Mouse (Mus musculus): ENCODE results near the gene Dpf3. TPM values are rescaled to one million over a fixed set of nuclear protein-coding genes. Genes with fewer than 3 reads are reported as not detected.

The Dpf3 gene
- polyA plus RNA-seq, 1 experiment from 2014 or later = 5.9 TPM

GRCm38 (mm10) chr12:83209461-83209860 lies 278.1 kb downstream of the Dpf3 start:
- Histone ChIP-seq H3K9ac (ENCODE audit: low read depth, low read length) (no peak overlapping the region), H3K27ac (ENCODE audit: low read depth, low read length) (no peak overlapping the region), H3K4me1 (replicated peaks; ENCODE audit: control insufficient read depth, insufficient read depth, low read length) (no peaks in the 10 kb centered on the region), H3K4me2 (replicated peaks; ENCODE audit: low read depth) (no peak overlapping the region), H3K36me3 (ENCODE audit: control insufficient read depth, insufficient read depth) (no peaks in the 10 kb centered on the region), H3K27me3 (replicated peaks; ENCODE audit: control insufficient read depth, insufficient read depth, low read length) (no peaks in the 10 kb centered on the region), H3K4me3 (ENCODE audit: low read depth, low read length) (no peak overlapping the region), H3K9me3 (ENCODE audit: control insufficient read depth) (no peaks in the 10 kb centered on the region)
- TF ChIP-seq CTCF (IDR thresholded peaks at IDR 0.05; ENCODE audit: low read depth) = no peak
- no peak for ATAC-seq
- WGBS = 21% methylated on average over 6 of the region's 6 CpGs

- Histone ChIP-seq H3K27ac (ENCODE audit: low read depth, low read length) (no peak overlapping the region), H3K9me3 (ENCODE audit: control insufficient read depth) (no peaks in the 10 kb centered on the region), H3K27me3 (replicated peaks; ENCODE audit: control insufficient read depth, insufficient read depth, low read length) (no peaks in the 10 kb centered on the region), H3K9ac (ENCODE audit: low read depth, low read length) (no peak overlapping the region), H3K4me1 (replicated peaks; ENCODE audit: control insufficient read depth, insufficient read depth, low read length) (no peaks in the 10 kb centered on the region), H3K36me3 (ENCODE audit: control insufficient read depth, insufficient read depth) (no peaks in the 10 kb centered on the region), H3K4me2 (replicated peaks; ENCODE audit: low read depth) (no peak overlapping the region), H3K4me3 (ENCODE audit: low read depth, low read length) (no peak overlapping the region)
- no peak for TF ChIP-seq CTCF (IDR thresholded peaks at IDR 0.05; ENCODE audit: low read depth)
- 68% methylated on average over 6 of the region's 6 CpGs for WGBS
- no peak for ATAC-seq
Measured at GRCm38 (mm10) chr12:83208841-83209240, 278.7 kb downstream of the Dpf3 start.

GRCm38 (mm10) chr12:83208011-83208410 lies 279.5 kb downstream of the Dpf3 start:
- Histone ChIP-seq H3K4me1 (replicated peaks; ENCODE audit: control insufficient read depth, insufficient read depth, low read length) (no peaks in the 10 kb centered on the region), H3K27me3 (replicated peaks; ENCODE audit: control insufficient read depth, insufficient read depth, low read length) (no peaks in the 10 kb centered on the region), H3K9me3 (ENCODE audit: control insufficient read depth) (no peaks in the 10 kb centered on the region), H3K9ac (ENCODE audit: low read depth, low read length) (no peak overlapping the region), H3K27ac (ENCODE audit: low read depth, low read length) (no peak overlapping the region), H3K4me2 (replicated peaks; ENCODE audit: low read depth) (no peak overlapping the region), H3K4me3 (ENCODE audit: low read depth, low read length) (no peak overlapping the region), H3K36me3 (ENCODE audit: control insufficient read depth, insufficient read depth) (no peaks in the 10 kb centered on the region)
- 65% methylated on average over 8 of the region's 8 CpGs for WGBS
- ATAC-seq = no peak
- no peak for TF ChIP-seq CTCF (IDR thresholded peaks at IDR 0.05; ENCODE audit: low read depth)

GRCm38 (mm10) chr12:83207481-83207880 lies 280.0 kb downstream of the Dpf3 start:
- no peaks in the 10 kb centered on the region for H3K9me3 ChIP-seq (ENCODE audit: control insufficient read depth)
- H3K4me3 ChIP-seq (ENCODE audit: low read depth, low read length) = no peak overlapping the region
- no peak overlapping the region for H3K9ac ChIP-seq (ENCODE audit: low read depth, low read length)
- H3K4me2 ChIP-seq (replicated peaks; ENCODE audit: low read depth) = no peak overlapping the region
- H3K27ac ChIP-seq (ENCODE audit: low read depth, low read length) = no peak overlapping the region
- H3K36me3 ChIP-seq (ENCODE audit: control insufficient read depth, insufficient read depth) = no peaks in the 10 kb centered on the region
- no peaks in the 10 kb centered on the region for H3K4me1 ChIP-seq (replicated peaks; ENCODE audit: control insufficient read depth, insufficient read depth, low read length)
- no peak for ATAC-seq
- no peak for TF ChIP-seq CTCF (IDR thresholded peaks at IDR 0.05; ENCODE audit: low read depth)
- 72% methylated on average over 5 of the region's 5 CpGs for WGBS
- H3K27me3 ChIP-seq (replicated peaks; ENCODE audit: control insufficient read depth, insufficient read depth, low read length) = no peaks in the 10 kb centered on the region

GRCm38 (mm10) chr12:83206866-83207265 lies 280.6 kb downstream of the Dpf3 start:
- Histone ChIP-seq H3K4me1 (replicated peaks; ENCODE audit: control insufficient read depth, insufficient read depth, low read length) (no peaks in the 10 kb centered on the region), H3K9me3 (ENCODE audit: control insufficient read depth) (no peaks in the 10 kb centered on the region), H3K9ac (ENCODE audit: low read depth, low read length) (no peak overlapping the region), H3K36me3 (ENCODE audit: control insufficient read depth, insufficient read depth) (no peaks in the 10 kb centered on the region), H3K4me2 (replicated peaks; ENCODE audit: low read depth) (no peak overlapping the region), H3K27me3 (replicated peaks; ENCODE audit: control insufficient read depth, insufficient read depth, low read length) (no peaks in the 10 kb centered on the region), H3K4me3 (ENCODE audit: low read depth, low read length) (no peak overlapping the region), H3K27ac (ENCODE audit: low read depth, low read length) (no peak overlapping the region)
- TF ChIP-seq CTCF (IDR thresholded peaks at IDR 0.05; ENCODE audit: low read depth) = no peak
- 70% methylated on average over 6 of the region's 6 CpGs for WGBS
- ATAC-seq = no peak

GRCm38 (mm10) chr12:83204361-83204760 lies 283.2 kb downstream of the Dpf3 start:
- ATAC-seq = no peak
- Histone ChIP-seq H3K4me2 (replicated peaks; ENCODE audit: low read depth) (no peak overlapping the region), H3K36me3 (ENCODE audit: control insufficient read depth, insufficient read depth) (no peaks in the 10 kb centered on the region), H3K27ac (ENCODE audit: low read depth, low read length) (no peak overlapping the region), H3K4me3 (ENCODE audit: low read depth, low read length) (no peak overlapping the region), H3K4me1 (replicated peaks; ENCODE audit: control insufficient read depth, insufficient read depth, low read length) (no peaks in the 10 kb centered on the region), H3K27me3 (replicated peaks; ENCODE audit: control insufficient read depth, insufficient read depth, low read length) (no peaks in the 10 kb centered on the region), H3K9me3 (ENCODE audit: control insufficient read depth) (no peaks in the 10 kb centered on the region), H3K9ac (ENCODE audit: low read depth, low read length) (no peak overlapping the region)
- WGBS = 65% methylated on average over 5 of the region's 5 CpGs
- no peak for TF ChIP-seq CTCF (IDR thresholded peaks at IDR 0.05; ENCODE audit: low read depth)

GRCm38 (mm10) chr12:83201674-83202073 lies 285.8 kb downstream of the Dpf3 start:
- TF ChIP-seq CTCF (IDR thresholded peaks at IDR 0.05; ENCODE audit: low read depth) = no peak
- no peak overlapping the region for H3K9ac ChIP-seq (ENCODE audit: low read depth, low read length)
- no peak overlapping the region for H3K4me2 ChIP-seq (replicated peaks; ENCODE audit: low read depth)
- no peak overlapping the region for H3K4me3 ChIP-seq (ENCODE audit: low read depth, low read length)
- no peaks in the 10 kb centered on the region for H3K27me3 ChIP-seq (replicated peaks; ENCODE audit: control insufficient read depth, insufficient read depth, low read length)
- ATAC-seq = no peak
- no peak overlapping the region for H3K27ac ChIP-seq (ENCODE audit: low read depth, low read length)
- H3K36me3 ChIP-seq (ENCODE audit: control insufficient read depth, insufficient read depth) = no peaks in the 10 kb centered on the region
- H3K9me3 ChIP-seq (ENCODE audit: control insufficient read depth) = no peaks in the 10 kb centered on the region
- 27% methylated on average over 3 of the region's 3 CpGs for WGBS
- H3K4me1 ChIP-seq (replicated peaks; ENCODE audit: control insufficient read depth, insufficient read depth, low read length) = no peaks in the 10 kb centered on the region
